Comparison of ENCODE assay signal across 8 mouse cellular contexts in genomic region chr3:37419458-37419991, GRCm38 (mm10). TPM values are rescaled to one million over a fixed set of nuclear protein-coding genes. Genes with fewer than 3 reads are reported as not detected.
DNase-seq lines count a peak whose midpoint lies in the region; ATAC-seq lines count a peak whose summit lies in the region.

Gene Spata5 (plus strand): TSS chr3:37419896.

- ATAC-seq in CD4-positive, CD25-positive, alpha-beta regulatory T cell, adult 4 months, result peak; percentile 75
- ATAC-seq in heart, embryonic 14.5 days (ENCODE audit: insufficient number of reproducible peaks, insufficient read depth, low FRiP score, low read depth), result peak; percentile 96
- peak; percentile 88 for ATAC-seq in liver, embryonic 13.5 days (ENCODE audit: low read depth)
- ATAC-seq in stomach, embryonic 16.5 days (ENCODE audit: insufficient read depth, low FRiP score), result peak; percentile 97

- no peaks in the 10 kb centered on the region for H3K9me3 ChIP-seq in heart, embryonic 14.5 days (ENCODE audit: control insufficient read depth, low read length)
- H3K9me3 ChIP-seq in liver, embryonic 13.5 days (replicated peaks), result no peaks in the 10 kb centered on the region
- no peaks in the 10 kb centered on the region for H3K9me3 ChIP-seq in stomach, embryonic 16.5 days (replicated peaks; ENCODE audit: control insufficient read depth, low read length)

- peak within 1 kb of the TSS; percentile 88 for H3K4me2 ChIP-seq in heart, embryonic 14.5 days (ENCODE audit: low read length)
- H3K4me2 ChIP-seq in liver, embryonic 13.5 days, result peak within 1 kb of the TSS; percentile 89
- H3K4me2 ChIP-seq in stomach, embryonic 16.5 days (ENCODE audit: low read depth, low read length), result peak within 1 kb of the TSS; percentile 95

- H3K4me3 ChIP-seq in heart, embryonic 14.5 days (ENCODE audit: control insufficient read depth in 1 of 2, insufficient read depth in 1 of 2, low read depth in 1 of 2, low read length in 2 of 2), result peak within 1 kb of the TSS; percentile 87 to 100
- H3K4me3 ChIP-seq in liver, embryonic 13.5 days (replicated peaks), result peak within 1 kb of the TSS; percentile 98
- H3K4me3 ChIP-seq in stomach, embryonic 16.5 days (replicated peaks; ENCODE audit: low read length), result peak within 1 kb of the TSS; percentile 99

- DNase-seq in c-Kit-negative CD71-positive TER-119-positive erythroid progenitor cells, embryonic 14.5 days (ENCODE audit: low read depth, low spot score), result peak; percentile 100
- DNase-seq in fibroblast of lung, adult 2 months (ENCODE audit: low read depth), result peak; percentile 98
- peak; percentile 99 for DNase-seq in kidney, postnatal 14 days
- peak; percentile 96 for DNase-seq in liver, embryonic 13.5 days
- DNase-seq in neural tube, embryonic 10.5 days (ENCODE audit: extremely low spot score, low spot score), result peak; percentile 100

- H3K4me1 ChIP-seq in heart, embryonic 14.5 days (ENCODE audit: control insufficient read depth in 2 of 2, insufficient read depth in 2 of 2, low read length in 2 of 2), result peaks cover 0 to 13% of the 10 kb centered on the region in 2 experiments; a peak in 3 of 4 replicates
- H3K4me1 ChIP-seq in liver, embryonic 13.5 days (replicated peaks), result peaks cover 25% of the 10 kb centered on the region
- H3K4me1 ChIP-seq in stomach, embryonic 16.5 days (ENCODE audit: control insufficient read depth, insufficient read depth, low read length), result peaks cover 13% of the 10 kb centered on the region

- H3K9ac ChIP-seq in heart, embryonic 14.5 days (ENCODE audit: low read length), result peak within 1 kb of the TSS; percentile 88
- peak within 1 kb of the TSS; percentile 87 for H3K9ac ChIP-seq in liver, embryonic 13.5 days
- peak within 1 kb of the TSS; percentile 86 for H3K9ac ChIP-seq in stomach, embryonic 16.5 days (ENCODE audit: low read length)

- H3K27me3 ChIP-seq in heart, embryonic 14.5 days (ENCODE audit: control insufficient read depth, insufficient read depth, low read length), result no peaks in the 10 kb centered on the region
- H3K27me3 ChIP-seq in liver, embryonic 13.5 days, result no peaks in the 10 kb centered on the region
- no peaks in the 10 kb centered on the region for H3K27me3 ChIP-seq in stomach, embryonic 16.5 days (ENCODE audit: control insufficient read depth, insufficient read depth, low read length)

- WGBS in heart, embryonic 14.5 days, result under 1% methylated on average over 50 of the region's 50 CpGs
- WGBS in liver, embryonic 13.5 days (ENCODE audit: insufficient replicate concordance), result under 1% methylated on average over 46 of the region's 50 CpGs
- WGBS in stomach, embryonic 16.5 days, result 1% methylated on average over 48 of the region's 50 CpGs

- peak within 1 kb of the TSS; percentile 84 to 94 for H3K27ac ChIP-seq in heart, embryonic 14.5 days (replicated peaks in 1 of 2; ENCODE audit: control insufficient read depth in 1 of 2, insufficient read depth in 1 of 2, low read depth in 2 of 2, low read length in 2 of 2)
- H3K27ac ChIP-seq in liver, embryonic 13.5 days, result peak within 1 kb of the TSS; percentile 88
- peak within 1 kb of the TSS; percentile 93 for H3K27ac ChIP-seq in stomach, embryonic 16.5 days (ENCODE audit: low read length)

- peaks cover 2% of the 10 kb centered on the region for H3K36me3 ChIP-seq in heart, embryonic 14.5 days (ENCODE audit: control insufficient read depth, insufficient read depth, low read length)
- H3K36me3 ChIP-seq in liver, embryonic 13.5 days, result peaks cover 7% of the 10 kb centered on the region
- no peaks in the 10 kb centered on the region for H3K36me3 ChIP-seq in stomach, embryonic 16.5 days (ENCODE audit: control insufficient read depth, insufficient read depth, low read length)

RNA-seq across cellular contexts. Expression of gene Spata5, which starts in this region (rescaled TPM):
- polyA plus RNA-seq in CD4-positive, CD25-positive, alpha-beta regulatory T cell, adult 4 months (2017; shearing (Covaris generic)), result 10 to 100 TPM; 21.9 to 41.4 TPM
- polyA plus RNA-seq in heart, embryonic 14.5 days (2014; fragmentation: Nextera tagmentation; extraction: Ambion mirVana), result 19.7 and 20.6 TPM in 2 replicates
- 26.2 and 31.0 TPM in 2 replicates for polyA plus RNA-seq in liver, embryonic 13.5 days (2015; fragmentation: Nextera tagmentation; extraction: Ambion mirVana)
- polyA plus RNA-seq in stomach, embryonic 16.5 days (2015; fragmentation: Nextera tagmentation; extraction: Ambion mirVana), result 28.0 and 33.2 TPM in 2 replicates

Comparison
In these comparisons a context has a peak if more than half of its experiments do, and no peak if none do; other contexts are left out.
1. Peak in every context shown above with its lines: DNase-seq, ATAC-seq, H3K4me3 ChIP-seq and H3K27ac ChIP-seq.